In the genomic region with DNA sequence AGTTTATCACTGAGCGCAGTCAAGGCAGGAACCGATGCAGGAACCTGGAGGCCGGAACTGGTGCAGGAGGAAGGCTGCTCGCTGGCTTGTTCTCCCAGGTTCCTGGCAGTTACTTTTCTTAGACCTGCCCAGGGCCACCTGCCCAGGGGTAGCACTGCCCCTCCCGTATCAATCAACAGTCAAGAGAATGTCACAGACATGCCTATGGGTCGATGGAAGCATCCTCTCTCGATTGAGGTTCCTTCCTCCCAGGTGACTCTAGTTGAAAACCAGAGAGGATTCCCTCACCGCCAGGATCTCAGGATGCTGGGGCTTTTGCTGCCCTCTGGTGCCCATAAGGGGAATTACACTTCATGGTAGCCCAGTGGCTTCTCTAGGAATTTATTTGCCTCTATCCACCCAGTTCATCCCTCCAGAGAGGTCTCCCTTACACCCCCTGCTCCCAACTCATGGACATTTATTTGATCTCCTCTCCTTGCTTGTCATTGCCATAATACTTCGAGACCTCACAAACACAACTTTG, we compare ENCODE assay signal across 7 mouse cellular contexts. TPM values are rescaled to one million over a fixed set of nuclear protein-coding genes. Genes with fewer than 3 reads are reported as not detected.
A peak's percentile ranks its signal among the peaks of the same experiment; 100 is the strongest.
DNase-seq lines count a peak whose midpoint lies in the region; ATAC-seq lines count a peak whose summit lies in the region.

No protein-coding gene starts in this region.

- intact Hi-C loops in heart, postnatal 10 days (cut with DNase I): loop anchor here (1.0 to 5.0 kb wide), 7 partner anchors 71 to 383 kb away; a partner anchor contains a TSS

- WGBS in embryonic facial prominence, embryonic 11.5 days: 41% methylated on average over 9 of the region's 9 CpGs

- H3K4me1 ChIP-seq in embryonic facial prominence, embryonic 11.5 days (ENCODE audit: control insufficient read depth, insufficient read depth, low read length): no peaks in the 10 kb centered on the region; the same call in 1 of the 2 replicates

- DNase-seq in ES-CJ7 (ENCODE audit: low read depth, low spot score): peak; percentile 90
- DNase-seq in adrenal gland, postnatal 4 days (ENCODE audit: low spot score in 2 of 2): peak; percentile 40
- DNase-seq in embryonic facial prominence, embryonic 11.5 days (ENCODE audit: low spot score): peak; percentile 86
- peak; percentile 83 to 87 for DNase-seq in heart, postnatal 10 days
- DNase-seq in layer of hippocampus, postnatal 10 days (ENCODE audit: low spot score in 2 of 2): peak; percentile 87 to 89
- DNase-seq in right cerebral cortex, postnatal 4 days: peak; percentile 66

- no peak overlapping the region for H3K4me2 ChIP-seq in embryonic facial prominence, embryonic 11.5 days (ENCODE audit: low read depth, low read length)

- no peak overlapping the region for H3K9ac ChIP-seq in embryonic facial prominence, embryonic 11.5 days (replicated peaks; ENCODE audit: low read length)

- H3K4me3 ChIP-seq in embryonic facial prominence, embryonic 11.5 days (ENCODE audit: low read depth, low read length): no peak overlapping the region

- H3K27me3 ChIP-seq in embryonic facial prominence, embryonic 11.5 days (ENCODE audit: control insufficient read depth, insufficient read depth, low read length): no peaks in the 10 kb centered on the region

- H3K27ac ChIP-seq in embryonic facial prominence, embryonic 11.5 days (replicated peaks; ENCODE audit: low read depth, low read length): no peak overlapping the region

- no peaks in the 10 kb centered on the region for H3K9me3 ChIP-seq in embryonic facial prominence, embryonic 11.5 days (replicated peaks; ENCODE audit: control insufficient read depth, low read length)

- no peaks in the 10 kb centered on the region for H3K36me3 ChIP-seq in embryonic facial prominence, embryonic 11.5 days (replicated peaks; ENCODE audit: control insufficient read depth, insufficient read depth, low read depth, low read length)

- ATAC-seq in embryonic facial prominence, embryonic 11.5 days (replicated peaks; ENCODE audit: insufficient number of reproducible peaks, low FRiP score, low TSS enrichment, low read depth): no peak
- ATAC-seq in megakaryocyte progenitor cell, adult 5-6 weeks (replicated peaks; ENCODE audit: poor library complexity): peak; percentile 56

RNA-seq across cellular contexts. Expression of a gene that starts 53.5 kb away (rescaled TPM):
- 10 to 100 TPM; 19.8 to 20.4 TPM for total RNA-seq in adrenal gland, postnatal 4 days (2021)
- 6.7 and 8.0 TPM in 2 replicates for polyA plus RNA-seq in embryonic facial prominence, embryonic 11.5 days (2014; fragmentation: Nextera tagmentation; extraction: Ambion mirVana)
- 10 to 100 TPM; 77.4 to 85.2 TPM for total RNA-seq in heart, postnatal 10 days (2021)
- 10 to 100 TPM; 22.1 to 29.0 TPM for total RNA-seq in layer of hippocampus, postnatal 10 days (2021)
- total RNA-seq in megakaryocyte progenitor cell, adult 5-6 weeks (2015): 2.4 and 2.6 TPM in 2 replicates
- 0.08 and 0.47 TPM in 2 replicates for total RNA-seq in megakaryocyte progenitor cell, adult 5-6 weeks (2017)

Comparison
In these comparisons a context has a peak if more than half of its experiments do, and no peak if none do; other contexts are left out.
1. DNase-seq: peak in every context shown above with its lines; median percentile 90 in ES-CJ7; 88 in layer of hippocampus, postnatal 10 days; 86 in embryonic facial prominence, embryonic 11.5 days; 85 in heart, postnatal 10 days; 66 in right cerebral cortex, postnatal 4 days; 40 in adrenal gland, postnatal 4 days.
2. RNA of a gene that starts 53.5 kb away (total RNA-seq): 77.4 to 85.2 TPM in heart, postnatal 10 days, 22.1 to 29.0 TPM in layer of hippocampus, postnatal 10 days and 19.8 to 20.4 TPM in adrenal gland, postnatal 4 days; 0.08 to 2.6 TPM in megakaryocyte progenitor cell, adult 5-6 weeks; every median in the first group is over 4 times any median in the second.